Mouse (Mus musculus) spleen, adult 2 months (tissue): ENCODE measurements around the gene Tyrobp. TPM values are rescaled to one million over a fixed set of nuclear protein-coding genes. Genes with fewer than 3 reads are reported as not detected.

Experiments
- DNase-seq, 2 experiments: peaks; one replicate each; pipeline versions ENCODE4 v3.0.0 to v3.0.0-alpha.2; 2012 to 2021; ENCODE audit warnings: low spot score in 2 of 2, low read depth in 1 of 2
- H3K27ac ChIP-seq: fragments of 200-500 bp; 2 replicates; pipeline ENCODE4 v1.5.1; 2012; ENCODE audit warnings: low read length, inconsistent platforms; ENCODE audit not compliant: insufficient read depth
- H3K27me3 ChIP-seq: fragments of 200-500 bp; 2 replicates; pipeline ENCODE4 v1.6.1; 2012; ENCODE audit warnings: mild to moderate bottlenecking, moderate library complexity, low read length, inconsistent platforms; ENCODE audit not compliant: control insufficient read depth, insufficient read depth
- H3K36me3 ChIP-seq: fragments of 200-500 bp; 2 replicates; pipeline ENCODE4 v1.6.1; 2012; ENCODE audit warnings: mild to moderate bottlenecking, low read length, inconsistent platforms; ENCODE audit not compliant: control insufficient read depth, insufficient read depth
- H3K4me1 ChIP-seq: fragments of 200-500 bp; 2 replicates; pipeline ENCODE4 v1.6.1; 2011; ENCODE audit warnings: inconsistent platforms; ENCODE audit not compliant: control insufficient read depth, insufficient read depth, insufficient read length
- H3K4me3 ChIP-seq: fragments of 200-500 bp; 2 replicates; pipeline ENCODE4 v1.5.1; 2011; ENCODE audit warnings: mild to moderate bottlenecking, inconsistent platforms; ENCODE audit not compliant: insufficient read depth, insufficient read length; ENCODE audit errors: extremely low read depth
- CTCF ChIP-seq: fragments of 200-500 bp; IDR thresholded peaks from 2 replicates; pipeline ENCODE4 v1.5.1; 2011; ENCODE audit warnings: mild to moderate bottlenecking, inconsistent platforms; ENCODE audit not compliant: insufficient read depth, insufficient read length, insufficient replicate concordance; ENCODE audit errors: extremely low read depth
- POLR2A ChIP-seq: fragments of 200-500 bp; IDR thresholded peaks from 2 replicates; pipeline ENCODE4 v1.6.1; 2011; ENCODE audit warnings: low read depth, low read length, inconsistent platforms
- WGBS: fragments of 180-500 bp; shearing (Covaris S2); methylation state at CpG from one replicate; pipeline ENCODE4 v1.1.7; 2018; 5-methylcytosine and 5-hydroxymethylcytosine counted together
- polyA plus RNA-seq: library from polyadenylated mRNA; depleted of rRNA; stranded (reverse); fragments of >200 nt; gene quantifications from 2 replicates; pipeline ENCODE4 v1.2.3, GENCODE M21; 2012

Gene Tyrobp
- polyA plus RNA-seq, 1 experiment = 569 TPM

GRCm38 (mm10) chr7:30450241-30450640 is 36.7 kb downstream of the Tyrobp start:
- no peak overlapping the region for H3K4me3 ChIP-seq
- no peak for TF ChIP-seq CTCF
- no peak for TF ChIP-seq POLR2A
- H3K4me1 ChIP-seq = peaks cover 8% of the 10 kb centered on the region
- H3K27me3 ChIP-seq = peaks cover 9% of the 10 kb centered on the region; the same call in 1 of the 2 replicates
- no peak overlapping the region for H3K27ac ChIP-seq
- DNase-seq = no peak
- 75% methylated on average over 7 of the region's 7 CpGs for WGBS
- no peaks in the 10 kb centered on the region for H3K36me3 ChIP-seq

GRCm38 (mm10) chr7:30453327-30453726 is 39.8 kb downstream of the Tyrobp start:
- Histone ChIP-seq H3K4me1 (peaks cover 8% of the 10 kb centered on the region; the same call in 1 of the 2 replicates), H3K27ac (no peak overlapping the region), H3K27me3 (peaks cover 20% of the 10 kb centered on the region), H3K36me3 (no peaks in the 10 kb centered on the region), H3K4me3 (no peak overlapping the region)
- 12% methylated on average over 25 of the region's 25 CpGs for WGBS
- TF ChIP-seq CTCF = no peak
- TF ChIP-seq POLR2A = no peak
- DNase-seq = no peak

- Histone ChIP-seq H3K4me1 (peaks cover 8% of the 10 kb centered on the region; the same call in 1 of the 2 replicates), H3K27me3 (peaks cover 20% of the 10 kb centered on the region), H3K4me3 (no peak overlapping the region), H3K36me3 (no peaks in the 10 kb centered on the region), H3K27ac (no peak overlapping the region)
- peak in 1 of 2 experiments; percentile 39 for DNase-seq
- TF ChIP-seq CTCF = no peak
- no peak for TF ChIP-seq POLR2A
- 2% methylated on average over 24 of the region's 25 CpGs for WGBS
These were observed 40.2 kb downstream of the Tyrobp start for GRCm38 (mm10) chr7:30453766-30454165.

- no peak overlapping the region for H3K27ac ChIP-seq
- no peak for DNase-seq
- no peak overlapping the region for H3K4me3 ChIP-seq
- TF ChIP-seq CTCF (no peak), POLR2A (no peak)
- peaks cover 8% of the 10 kb centered on the region; the same call in 1 of the 2 replicates for H3K4me1 ChIP-seq
- peaks cover 20% of the 10 kb centered on the region for H3K27me3 ChIP-seq
- no peaks in the 10 kb centered on the region for H3K36me3 ChIP-seq
- 10% methylated on average over 6 of the region's 6 CpGs for WGBS
These were observed 40.7 kb downstream of the Tyrobp start for GRCm38 (mm10) chr7:30454259-30454658.

GRCm38 (mm10) chr7:30456487-30456886 is 42.9 kb downstream of the Tyrobp start:
- no peak overlapping the region for H3K27ac ChIP-seq
- DNase-seq = no peak
- 7% methylated on average over 9 of the region's 9 CpGs for WGBS
- TF ChIP-seq CTCF = no peak
- H3K27me3 ChIP-seq = peaks cover 22% of the 10 kb centered on the region
- H3K4me1 ChIP-seq = peaks cover 8% of the 10 kb centered on the region; the same call in 1 of the 2 replicates
- no peaks in the 10 kb centered on the region for H3K36me3 ChIP-seq
- no peak overlapping the region for H3K4me3 ChIP-seq

GRCm38 (mm10) chr7:30456911-30457628 is 43.5 kb downstream of the Tyrobp start:
- Histone ChIP-seq H3K36me3 (no peaks in the 10 kb centered on the region), H3K4me3 (no peak overlapping the region), H3K4me1 (peaks cover 8% of the 10 kb centered on the region; the same call in 1 of the 2 replicates), H3K27me3 (peaks cover 22% of the 10 kb centered on the region), H3K27ac (no peak overlapping the region)
- no peak for DNase-seq
- TF ChIP-seq CTCF = no peak
- TF ChIP-seq POLR2A = no peak
- 5% methylated on average over 31 of the region's 31 CpGs for WGBS
